Mouse (Mus musculus): ENCODE measurements around the gene Taf4.

DNA sequence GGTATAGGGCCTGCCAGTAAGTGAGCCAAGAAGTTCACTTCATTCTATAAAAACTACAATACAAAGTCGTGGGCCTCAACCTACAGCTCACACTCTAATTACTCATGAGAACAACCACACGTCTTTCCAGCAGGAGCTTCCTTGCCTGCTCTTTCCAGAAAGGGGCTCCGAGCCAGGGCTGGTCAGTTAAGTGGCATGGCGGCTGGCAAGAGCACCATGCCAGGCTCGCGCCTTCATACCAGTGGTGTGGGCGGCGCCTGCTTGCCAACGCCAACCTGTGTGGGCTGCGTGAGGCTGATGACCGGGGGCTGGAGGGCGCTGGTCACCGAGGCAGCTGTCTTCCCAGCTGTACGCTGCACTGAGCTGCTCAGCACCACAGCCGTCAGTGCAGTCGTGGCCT is 44.7 kb downstream of the Taf4 start:
- TF ChIP-seq CTCF (IDR thresholded peaks at IDR 0.05; ENCODE audit: borderline replicate concordance, insufficient read depth, low read depth, low read length) (no peak), POLR2A (IDR thresholded peaks at IDR 0.05; ENCODE audit: borderline replicate concordance, insufficient read depth, low read length) (no peak)

Measured in cerebellum, adult 2 months (tissue).